Mouse (Mus musculus): ENCODE results near the gene Bbs9. TPM values are rescaled to one million over a fixed set of nuclear protein-coding genes. Genes with fewer than 3 reads are reported as not detected.
A peak's percentile ranks its signal among the peaks of the same experiment; 100 is the strongest.

The Bbs9 gene
- polyA plus RNA-seq, 1 experiment from 2014 or later: 14.7 TPM

DNA sequence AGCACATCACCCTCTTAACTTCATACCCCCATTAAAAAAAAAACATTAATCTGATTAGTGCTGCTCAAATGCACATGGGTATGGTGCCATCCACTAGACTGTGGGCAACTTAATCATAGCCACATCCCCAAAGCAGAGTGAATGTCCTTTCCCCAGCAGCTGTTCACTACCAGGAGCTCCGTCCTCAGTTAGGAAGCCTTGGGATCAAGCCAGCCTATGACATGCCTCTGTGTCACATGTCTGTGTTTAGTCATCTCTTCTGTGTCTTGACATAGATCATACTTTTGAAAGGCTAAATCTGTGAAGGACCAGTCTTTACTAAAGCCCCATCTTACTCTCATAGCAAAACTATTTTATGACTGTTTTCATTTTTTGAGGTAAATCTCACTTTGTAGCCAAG is 205.0 kb downstream of the Bbs9 start:
- Histone ChIP-seq H3K9me3 (no peaks in the 10 kb centered on the region), H3K9ac (no peak overlapping the region), H3K27ac (no peak overlapping the region), H3K4me3 (no peak overlapping the region), H3K4me1 (0 out of 2 replicates have a peak, but pooled peaks cover 4% of the 10 kb centered on the region), H3K27me3 (no peaks in the 10 kb centered on the region), H3K4me2 (no peak overlapping the region), H3K36me3 (no peaks in the 10 kb centered on the region)
- WGBS: 42% methylated on average over 1 of the region's 1 CpGs
- ATAC-seq (ENCODE audit: borderline replicate concordance, extremely low read depth, low FRiP score, low TSS enrichment): no peak; the same call in 1 of the 2 replicates

DNA sequence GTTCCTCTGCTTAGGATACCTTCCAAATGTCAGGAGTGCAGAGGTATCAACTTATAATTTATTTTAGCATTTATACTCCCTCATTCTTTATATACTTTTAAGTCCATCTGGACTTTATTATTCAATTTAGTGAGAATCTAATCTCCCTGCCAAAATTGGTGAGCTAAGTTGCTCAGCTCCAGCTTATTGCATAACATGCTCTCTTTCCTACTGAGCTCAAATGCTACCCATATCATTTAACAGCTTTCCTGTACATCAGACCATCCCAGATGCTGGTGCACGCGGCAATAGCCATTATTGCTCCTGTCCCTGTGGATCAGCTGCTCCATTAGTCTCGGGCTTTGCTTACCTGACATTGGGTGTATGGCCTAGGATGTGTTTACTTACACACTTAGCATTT is 208.3 kb downstream of the Bbs9 start:
- Histone ChIP-seq H3K9me3 (no peaks in the 10 kb centered on the region), H3K36me3 (no peaks in the 10 kb centered on the region), H3K4me1 (peaks cover 12% of the 10 kb centered on the region; the same call in 1 of the 2 replicates), H3K4me2 (no peak overlapping the region), H3K27me3 (no peaks in the 10 kb centered on the region), H3K9ac (no peak overlapping the region), H3K27ac (no peak overlapping the region), H3K4me3 (no peak overlapping the region)
- ATAC-seq (ENCODE audit: borderline replicate concordance, extremely low read depth, low FRiP score, low TSS enrichment): no peak
- WGBS: 44% methylated on average over 3 of the region's 3 CpGs

DNA sequence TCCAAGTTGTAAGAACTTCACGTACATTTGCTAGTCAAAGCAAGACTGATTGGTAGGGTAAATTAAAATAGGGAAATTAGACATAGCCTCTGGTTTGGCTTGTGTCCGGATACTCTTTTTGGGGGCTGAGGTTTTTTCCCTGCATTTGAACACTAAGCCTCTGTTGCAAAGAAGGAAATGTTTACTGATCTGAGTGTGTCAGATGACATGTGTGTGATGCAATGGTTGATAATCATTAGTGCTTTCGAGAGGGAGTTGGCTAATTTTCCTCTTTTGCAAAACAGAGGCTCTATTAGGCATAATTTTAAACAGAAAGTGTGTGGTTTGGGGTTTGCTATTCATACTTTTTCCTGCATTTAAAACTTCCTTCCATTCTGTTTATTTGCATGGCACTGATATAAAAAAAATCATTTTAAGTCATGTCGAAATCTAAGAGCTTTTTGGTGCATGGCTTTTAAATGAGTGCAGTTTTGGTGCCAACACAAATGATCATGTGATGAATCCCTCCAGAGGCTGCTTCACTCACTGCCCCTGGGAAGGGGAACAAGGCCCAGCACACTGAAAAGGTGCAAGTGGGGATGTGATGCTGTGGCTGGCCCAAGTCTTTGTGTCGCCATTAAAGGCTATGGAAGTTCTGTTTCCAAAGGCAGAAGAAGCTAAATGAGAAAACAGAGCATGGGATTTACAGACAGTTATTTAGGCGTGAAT is 211.4 kb downstream of the Bbs9 start:
- no peak overlapping the region for H3K4me2 ChIP-seq

GRCm38 (mm10) chr9:22690234-22690633 is 214.7 kb downstream of the Bbs9 start:
- no peak for ATAC-seq (ENCODE audit: borderline replicate concordance, extremely low read depth, low FRiP score, low TSS enrichment)
- Histone ChIP-seq H3K36me3 (no peaks in the 10 kb centered on the region), H3K4me3 (no peak overlapping the region), H3K27ac (no peak overlapping the region), H3K4me2 (no peak overlapping the region), H3K4me1 (peaks cover 9% of the 10 kb centered on the region; the same call in 1 of the 2 replicates), H3K27me3 (no peaks in the 10 kb centered on the region), H3K9ac (no peak overlapping the region), H3K9me3 (no peaks in the 10 kb centered on the region)
- WGBS: 70% methylated on average over 7 of the region's 7 CpGs

More for the DNA sequence above, 211.4 kb downstream of the Bbs9 start:
- Histone ChIP-seq H3K27me3 (no peaks in the 10 kb centered on the region), H3K9me3 (no peaks in the 10 kb centered on the region), H3K9ac (no peak overlapping the region), H3K36me3 (no peaks in the 10 kb centered on the region), H3K4me3 (no peak overlapping the region), H3K27ac (peak overlapping the region; percentile 60), H3K4me1 (peaks cover 9% of the 10 kb centered on the region; the same call in 1 of the 2 replicates)
- 58% methylated on average over 6 of the region's 6 CpGs for WGBS
- ATAC-seq (ENCODE audit: borderline replicate concordance, extremely low read depth, low FRiP score, low TSS enrichment): peak; percentile 62; the same call in 1 of the 2 replicates

GRCm38 (mm10) chr9:22695392-22695791 is 219.9 kb downstream of the Bbs9 start:
- no peak for ATAC-seq (ENCODE audit: borderline replicate concordance, extremely low read depth, low FRiP score, low TSS enrichment)
- no peak overlapping the region for H3K4me3 ChIP-seq
- no peak overlapping the region for H3K9ac ChIP-seq
- no peaks in the 10 kb centered on the region for H3K4me1 ChIP-seq
- WGBS: 81% methylated on average over 4 of the region's 4 CpGs
- H3K9me3 ChIP-seq: no peaks in the 10 kb centered on the region
- no peaks in the 10 kb centered on the region for H3K36me3 ChIP-seq
- no peaks in the 10 kb centered on the region for H3K27me3 ChIP-seq
- no peak overlapping the region for H3K4me2 ChIP-seq
- H3K27ac ChIP-seq: no peak overlapping the region

DNA sequence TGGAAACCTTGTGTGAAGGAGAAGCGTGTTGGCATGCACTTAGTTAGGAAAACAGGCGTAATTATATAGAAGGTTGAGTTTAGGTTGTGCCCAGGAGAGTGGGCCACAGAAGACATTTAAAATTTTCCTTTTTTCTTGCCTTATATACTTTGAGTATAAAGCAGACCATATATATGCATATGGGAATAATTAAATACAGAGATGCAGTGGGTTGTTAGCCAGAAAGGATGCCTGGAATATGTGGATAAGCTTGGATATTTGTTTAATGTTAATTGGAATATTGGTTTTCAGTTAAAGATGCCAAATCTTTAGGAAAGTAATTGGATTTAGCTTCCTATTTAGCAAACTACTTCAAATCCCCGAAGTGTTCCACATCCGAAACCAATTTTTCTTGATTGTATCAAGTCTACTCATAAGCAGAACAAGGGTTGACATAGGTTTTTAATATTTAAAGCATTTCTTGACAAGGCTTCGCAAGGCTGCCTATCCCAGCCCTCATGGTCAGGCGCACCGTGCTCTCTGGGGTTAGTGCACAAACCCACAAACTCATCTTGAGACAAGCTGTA is 221.4 kb downstream of the Bbs9 start:
- Histone ChIP-seq H3K4me3 (no peak overlapping the region), H3K27ac (no peak overlapping the region), H3K9me3 (no peaks in the 10 kb centered on the region), H3K4me2 (no peak overlapping the region), H3K36me3 (no peaks in the 10 kb centered on the region), H3K27me3 (no peaks in the 10 kb centered on the region), H3K4me1 (no peaks in the 10 kb centered on the region), H3K9ac (no peak overlapping the region)
- ATAC-seq (ENCODE audit: borderline replicate concordance, extremely low read depth, low FRiP score, low TSS enrichment): no peak
- whole genome bisulfite sequencing: 91% methylated on average over 7 of the region's 7 CpGs

- Histone ChIP-seq H3K36me3 (no peaks in the 10 kb centered on the region), H3K4me2 (no peak overlapping the region), H3K27me3 (no peaks in the 10 kb centered on the region), H3K4me3 (no peak overlapping the region), H3K27ac (no peak overlapping the region), H3K9ac (no peak overlapping the region), H3K9me3 (no peaks in the 10 kb centered on the region), H3K4me1 (no peaks in the 10 kb centered on the region)
- no peak for ATAC-seq (ENCODE audit: borderline replicate concordance, extremely low read depth, low FRiP score, low TSS enrichment)
- 54% methylated on average over 4 of the region's 4 CpGs for WGBS
Observed at GRCm38 (mm10) chr9:22697811-22698210, 222.3 kb downstream of the Bbs9 start.

GRCm38 (mm10) chr9:22698501-22698900 is 223.0 kb downstream of the Bbs9 start:
- H3K9ac ChIP-seq: no peak overlapping the region
- H3K36me3 ChIP-seq: no peaks in the 10 kb centered on the region
- WGBS: 25% methylated on average over 1 of the region's 1 CpGs
- ATAC-seq (ENCODE audit: borderline replicate concordance, extremely low read depth, low FRiP score, low TSS enrichment): no peak
- H3K4me1 ChIP-seq: no peaks in the 10 kb centered on the region
- H3K9me3 ChIP-seq: no peaks in the 10 kb centered on the region
- no peaks in the 10 kb centered on the region for H3K27me3 ChIP-seq
- no peak overlapping the region for H3K27ac ChIP-seq
- H3K4me3 ChIP-seq: no peak overlapping the region
- H3K4me2 ChIP-seq: no peak overlapping the region

GRCm38 (mm10) chr9:22702065-22702611 is 226.6 kb downstream of the Bbs9 start:
- WGBS: 70% methylated on average over 1 of the region's 1 CpGs
- Histone ChIP-seq H3K9me3 (no peaks in the 10 kb centered on the region), H3K27me3 (no peaks in the 10 kb centered on the region), H3K9ac (no peak overlapping the region), H3K27ac (no peak overlapping the region), H3K4me2 (no peak overlapping the region), H3K36me3 (no peaks in the 10 kb centered on the region), H3K4me3 (no peak overlapping the region), H3K4me1 (no peaks in the 10 kb centered on the region)
- no peak for ATAC-seq (ENCODE audit: borderline replicate concordance, extremely low read depth, low FRiP score, low TSS enrichment)

DNA sequence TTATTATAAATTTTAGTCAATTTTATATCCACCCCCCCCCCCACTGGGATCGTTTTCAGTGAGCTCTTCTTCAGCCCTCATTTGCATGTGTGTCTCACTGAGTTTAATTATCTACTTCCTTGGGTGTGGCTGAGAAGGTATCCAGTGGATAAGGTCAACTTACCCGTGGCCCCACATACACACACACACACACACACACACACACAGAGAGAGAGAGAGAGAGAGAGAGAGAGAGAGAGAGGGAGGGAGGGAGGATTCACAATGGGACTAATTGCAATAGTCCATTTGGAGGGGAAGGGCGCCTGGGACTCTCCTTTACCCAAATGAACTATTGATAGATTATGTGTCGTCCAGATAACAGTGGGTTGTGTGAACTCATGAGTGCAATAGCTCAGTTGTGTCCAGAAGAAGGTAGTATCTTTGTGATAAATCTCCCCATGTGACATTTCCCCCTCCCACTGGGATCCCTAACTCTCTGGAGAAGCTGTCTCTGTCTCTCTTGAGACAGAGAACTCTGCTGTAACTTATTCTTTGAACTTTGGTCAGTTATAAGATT is 227.4 kb downstream of the Bbs9 start:
- Histone ChIP-seq H3K27ac (no peak overlapping the region), H3K27me3 (no peaks in the 10 kb centered on the region), H3K4me2 (no peak overlapping the region), H3K36me3 (no peaks in the 10 kb centered on the region), H3K9ac (no peak overlapping the region), H3K9me3 (no peaks in the 10 kb centered on the region), H3K4me1 (no peaks in the 10 kb centered on the region), H3K4me3 (no peak overlapping the region)
- 67% methylated on average over 4 of the region's 4 CpGs for WGBS
- ATAC-seq (ENCODE audit: borderline replicate concordance, extremely low read depth, low FRiP score, low TSS enrichment): no peak

DNA sequence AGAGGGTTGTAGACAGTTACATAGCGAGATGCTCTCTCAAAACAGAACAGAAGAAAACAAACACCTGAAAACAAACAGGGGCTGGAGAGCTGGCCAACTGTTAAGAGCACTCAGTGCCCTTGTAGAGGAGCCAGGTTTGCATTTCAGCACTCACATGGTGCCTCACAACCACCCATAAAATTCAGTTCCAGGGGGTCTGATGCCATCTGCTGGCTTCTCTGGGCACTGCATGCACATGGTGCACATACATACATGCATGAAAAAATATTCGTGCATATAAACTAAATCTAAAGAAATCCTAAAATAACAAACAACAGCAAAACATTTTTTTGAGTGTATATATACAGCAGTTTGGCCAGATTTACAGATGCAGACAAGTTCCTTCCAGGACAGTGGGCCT is 228.0 kb downstream of the Bbs9 start:
- Histone ChIP-seq H3K4me3 (no peak overlapping the region), H3K9ac (no peak overlapping the region), H3K4me2 (no peak overlapping the region), H3K4me1 (no peaks in the 10 kb centered on the region), H3K36me3 (no peaks in the 10 kb centered on the region), H3K27ac (no peak overlapping the region), H3K27me3 (no peaks in the 10 kb centered on the region), H3K9me3 (no peaks in the 10 kb centered on the region)
- 91% methylated on average over 2 of the region's 2 CpGs for WGBS
- no peak for ATAC-seq (ENCODE audit: borderline replicate concordance, extremely low read depth, low FRiP score, low TSS enrichment)
